Mouse (Mus musculus) brain, embryonic 18.5 days (tissue): ENCODE data around the gene Olfr1500.
"Not testable (repeated sequence)": the region's sequence is repeated elsewhere in the genome, so short reads cannot be mapped to it uniquely, and the experiment has no call there.

Experiments used
- DNase-seq: peaks from one replicate; pipeline ENCODE4 v3.0.0-alpha.2; 2012; ENCODE audit warnings: low read depth, low spot score

Olfr1500 gene

DNA sequence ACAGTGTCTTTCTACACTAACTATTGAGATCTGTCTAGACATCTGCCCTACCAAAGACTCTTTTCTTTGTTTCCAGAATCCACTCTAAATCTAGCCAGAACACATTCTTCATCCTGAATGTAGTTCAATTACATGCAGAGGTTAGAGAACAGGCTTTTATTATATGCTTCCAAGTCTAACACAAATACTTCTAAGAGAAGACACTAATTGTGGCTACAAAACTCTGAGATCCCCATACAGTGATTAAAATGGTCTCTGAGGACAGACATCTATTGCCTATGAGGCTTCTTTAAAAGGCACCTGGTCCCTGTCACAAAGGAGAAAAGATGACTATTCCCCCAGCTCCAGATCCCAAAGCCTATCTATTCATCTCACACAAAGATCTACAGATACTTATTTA lies at the start of gene Olfr1500:
TSS of gene Olfr1500 (minus strand) at position 101 of the 400 bp plus-strand sequence.
- no peak for DNase-seq

DNA sequence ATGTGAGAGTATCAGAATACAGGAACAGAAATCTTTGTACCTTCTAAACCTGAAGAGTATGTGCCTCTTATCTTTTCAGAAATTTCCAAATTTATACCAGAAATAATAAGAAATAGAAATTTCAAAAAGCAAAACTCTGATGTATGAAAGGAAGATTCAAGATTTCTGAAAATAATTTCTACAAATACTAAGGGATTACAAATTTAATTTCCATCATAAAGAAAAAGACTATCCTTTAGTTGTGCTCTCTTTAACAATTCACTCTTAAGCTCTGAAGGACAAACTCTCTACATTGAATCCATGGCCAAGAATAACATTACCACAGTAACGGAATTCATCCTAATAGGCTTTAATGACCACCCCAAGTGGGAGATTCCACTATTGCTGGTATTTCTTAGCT lies 31.2 kb upstream of the Olfr1500 start, which contains the start of gene Olfr1502:
TSS of gene Olfr1502 (plus strand) at position 301 of the 400 bp plus-strand sequence.
- no peak for DNase-seq

DNA sequence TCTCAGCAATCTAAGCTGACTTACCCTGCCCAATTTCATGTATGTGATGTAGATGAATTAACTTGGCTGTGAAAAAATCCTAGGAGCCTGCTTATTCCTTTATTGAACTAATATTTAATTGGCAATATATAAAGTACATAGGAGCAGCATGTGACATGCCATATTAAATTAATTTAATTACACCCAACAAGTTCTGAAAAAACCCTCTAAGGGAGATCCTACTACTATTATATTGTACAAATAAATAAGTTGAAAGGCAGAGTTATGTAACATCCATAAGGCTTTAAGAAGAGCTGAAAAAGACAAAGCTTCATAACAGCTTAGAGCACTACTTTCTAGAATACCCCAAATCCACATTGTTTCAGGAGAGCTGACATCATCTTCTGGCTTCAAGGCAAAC lies 20.3 kb upstream of the Olfr1500 start, which contains the start of gene Olfr1501:
TSS of gene Olfr1501 (minus strand) at position 101 of the 400 bp plus-strand sequence.
- DNase-seq: not testable (repeated sequence)

DNA sequence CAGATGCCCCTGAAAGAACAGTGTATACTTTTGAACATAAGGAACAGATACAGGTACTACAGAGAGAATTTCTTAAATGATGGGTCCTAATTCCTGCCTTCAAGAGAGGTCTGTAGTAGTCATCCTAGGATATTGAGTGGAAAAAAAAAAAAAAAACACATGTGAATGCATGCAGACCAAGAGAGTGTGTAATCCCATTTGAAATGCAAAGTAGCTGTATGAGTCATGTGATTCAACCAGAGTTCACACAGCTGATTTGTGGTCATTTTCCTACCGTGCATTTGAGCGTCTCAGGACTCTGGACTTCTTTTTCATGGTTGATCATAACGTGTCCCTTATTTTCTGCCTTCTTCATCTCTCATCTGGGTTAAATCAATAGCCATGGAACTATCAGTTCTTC lies 1.8 kb downstream of the Olfr1500 start:
- no peak for DNase-seq

DNA sequence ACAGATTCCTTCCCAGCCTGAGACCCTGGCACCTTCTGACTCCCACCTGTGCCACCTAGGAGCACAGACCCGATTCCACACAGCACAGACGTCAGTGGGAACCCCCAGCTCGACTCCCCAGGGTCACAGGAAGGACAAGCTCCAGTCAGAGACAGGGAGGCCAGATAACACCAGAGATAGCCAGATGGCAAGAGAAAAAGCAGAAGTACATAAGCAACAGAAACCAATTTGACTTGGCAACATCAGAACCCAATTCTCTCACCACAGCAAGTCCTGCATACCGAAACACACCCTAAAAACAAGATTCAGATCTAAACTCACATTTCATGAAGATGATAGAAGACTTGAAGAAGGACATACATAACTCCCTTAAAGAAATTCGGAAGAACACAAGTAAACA lies 9.4 kb downstream of the Olfr1500 start:
- DNase-seq: no peak

DNA sequence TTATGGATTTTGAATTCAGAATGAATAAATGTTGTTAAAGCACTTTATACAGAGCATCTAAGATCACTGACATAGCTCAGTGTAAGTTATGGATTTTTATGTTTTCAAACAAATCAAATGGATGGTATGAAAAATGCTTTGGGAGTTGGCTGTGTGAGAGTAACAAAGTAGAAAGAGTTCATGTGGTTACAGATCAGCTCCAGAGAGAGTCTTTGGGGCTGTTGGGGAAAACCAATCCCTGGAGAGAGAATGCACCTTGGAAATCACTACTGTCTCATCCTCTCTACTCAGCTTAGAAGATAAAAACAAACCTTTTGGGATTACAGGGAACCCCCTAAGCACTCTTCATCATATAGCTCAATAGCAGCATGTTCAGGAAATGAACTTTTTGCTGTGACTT lies 10.9 kb downstream of the Olfr1500 start, which contains the start of gene Olfr1499:
TSS of gene Olfr1499 (minus strand) at position 101 of the 400 bp plus-strand sequence.
- no peak for DNase-seq

DNA sequence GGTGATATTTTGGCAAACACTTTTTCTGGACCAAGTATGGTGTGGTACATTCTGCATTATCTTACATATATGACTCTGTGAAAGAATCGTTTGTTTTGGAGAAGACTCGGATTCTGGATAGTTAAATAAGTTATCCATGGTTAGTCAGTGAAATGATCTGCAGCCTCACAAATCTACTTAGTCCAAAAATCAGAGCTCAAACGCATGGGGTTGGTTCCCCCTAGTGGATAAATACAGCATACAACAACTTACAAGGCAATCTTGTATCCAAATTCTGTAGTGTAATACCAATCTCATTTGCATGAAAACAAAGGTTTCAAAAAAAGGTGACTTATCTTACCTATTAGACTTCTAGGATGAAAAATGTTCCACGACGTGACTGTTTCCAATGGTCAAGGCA lies 11.5 kb downstream of the Olfr1500 start:
- DNase-seq: no peak

DNA sequence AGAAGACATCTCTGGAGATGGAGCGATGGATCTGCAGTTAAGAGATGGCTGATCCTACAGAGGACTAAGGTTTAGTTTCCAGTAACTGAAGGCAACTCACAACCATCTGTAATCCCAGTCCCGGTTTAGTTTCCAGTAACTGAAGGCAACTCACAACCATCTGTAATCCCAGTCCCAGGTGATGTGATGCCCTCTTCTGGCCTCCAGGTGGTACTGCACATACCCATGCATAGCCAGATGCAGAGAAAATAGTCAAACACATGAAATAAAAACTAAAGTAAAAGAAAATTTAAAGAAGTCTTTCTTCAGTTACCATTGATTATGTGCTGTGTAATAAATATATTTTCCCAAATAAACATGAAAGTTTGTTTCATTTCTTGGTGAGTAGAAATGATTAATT lies 17.5 kb downstream of the Olfr1500 start:
- no peak for DNase-seq

DNA sequence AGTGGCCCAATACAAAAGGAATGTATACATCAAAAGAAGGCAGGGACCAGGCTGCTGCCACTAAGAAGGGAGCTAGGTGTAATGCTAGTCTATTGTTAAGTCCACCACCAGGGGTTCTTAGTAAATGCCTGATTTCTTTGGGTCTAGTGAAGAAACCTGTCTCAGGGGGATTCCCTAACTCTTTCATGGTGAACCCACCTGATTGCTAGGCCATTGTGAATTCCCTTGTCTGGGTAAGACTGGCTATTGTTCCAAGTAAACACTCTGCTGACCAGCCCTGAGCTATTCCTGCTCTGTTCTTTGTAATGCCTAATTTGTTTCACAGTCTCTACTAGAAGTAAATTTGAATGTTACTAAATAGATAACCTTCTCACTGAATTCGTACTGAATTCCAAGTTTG lies 24.8 kb downstream of the Olfr1500 start:
- not testable (repeated sequence) for DNase-seq

DNA sequence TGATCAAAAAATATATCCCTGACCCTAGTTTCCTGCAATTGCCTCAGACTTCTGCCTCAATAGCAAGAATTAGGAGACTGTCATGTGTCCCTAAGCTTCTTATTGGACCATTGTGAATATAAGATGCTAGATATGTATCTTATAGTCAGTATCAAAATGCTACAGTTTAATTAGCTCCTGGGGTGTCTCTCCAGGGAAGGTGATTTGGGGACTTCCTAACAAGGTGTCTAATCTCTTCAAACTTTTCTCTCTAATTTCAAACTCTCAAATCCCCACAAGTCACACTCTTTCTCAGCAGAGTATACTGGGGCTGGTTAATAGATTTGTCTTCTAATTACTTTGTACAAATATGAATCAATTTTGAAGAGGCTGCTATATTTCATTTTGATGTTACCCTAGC lies 32.2 kb downstream of the Olfr1500 start, which contains the start of gene Olfr1497:
TSS of gene Olfr1497 (minus strand) at position 101 of the 400 bp plus-strand sequence.
- no peak for DNase-seq

DNA sequence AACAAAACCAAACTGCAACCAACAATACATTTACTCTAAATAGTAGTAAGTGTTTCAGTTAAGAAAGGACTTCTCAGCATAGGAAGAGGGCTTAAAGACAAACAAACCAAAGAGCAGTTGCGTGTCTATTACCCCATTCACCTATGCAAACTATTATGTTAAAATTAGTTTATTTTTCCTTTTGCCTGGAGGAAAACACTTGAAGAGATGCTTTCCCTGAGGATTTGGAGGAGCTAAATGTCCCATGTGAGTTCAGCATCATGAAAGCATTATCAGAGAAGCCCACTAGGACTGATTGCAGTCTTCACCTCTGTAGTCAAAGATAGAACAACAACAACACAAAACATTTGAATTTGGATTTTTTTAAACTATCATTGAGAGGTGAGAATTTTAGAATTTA lies 52.7 kb downstream of the Olfr1500 start, which contains the start of gene Olfr1496:
TSS of gene Olfr1496 (plus strand) at position 301 of the 400 bp plus-strand sequence.
- DNase-seq: no peak
